Mouse (Mus musculus) stomach, postnatal 0 days (tissue): ENCODE measurements around the gene 1700123O20Rik.

Experiments
- CTCF ChIP-seq: IDR thresholded peaks from 2 replicates; pipeline ENCODE4 v1.5.1; 2016; ENCODE audit warnings: antibody characterized with exemption, low read depth, mild to moderate bottlenecking, moderate library complexity
- EP300 ChIP-seq: optimal IDR thresholded peaks from 2 replicates; pipeline ENCODE3; 2016; ENCODE audit warnings: antibody characterized with exemption

DNA sequence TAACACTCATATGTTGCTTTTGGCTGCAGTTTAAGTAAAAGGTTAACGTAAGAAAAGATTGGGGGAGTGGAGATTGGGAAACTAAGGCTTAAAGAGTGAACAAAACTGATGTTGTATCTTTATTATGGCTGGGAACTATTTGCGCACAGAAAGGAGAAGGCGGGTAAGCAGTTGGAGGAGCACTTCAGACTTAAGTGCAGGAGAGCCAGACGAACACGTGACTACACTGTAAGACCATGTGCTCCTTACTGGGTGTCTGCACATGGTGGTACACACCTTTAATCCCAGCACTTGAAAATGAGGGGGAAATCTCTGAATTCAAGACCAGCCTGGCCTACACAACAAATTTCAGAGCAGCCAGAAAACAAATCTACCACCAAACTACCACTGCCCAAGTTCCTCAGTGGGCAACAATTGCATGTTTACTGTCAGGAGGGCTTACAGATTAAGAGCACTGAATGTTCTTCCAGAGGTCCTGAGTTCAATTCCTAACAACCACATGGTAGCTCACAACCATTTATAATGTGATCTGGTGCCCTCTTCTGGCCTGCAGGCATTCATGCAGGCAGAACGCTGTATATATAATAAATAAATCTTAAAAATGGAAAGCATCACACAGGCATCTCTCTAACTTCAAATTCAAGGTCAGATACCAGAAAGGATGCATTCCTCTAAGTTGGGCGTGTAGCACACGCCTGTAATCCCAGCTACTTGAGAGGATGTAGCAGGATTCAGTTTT lies 38.9 kb upstream of the 1700123O20Rik start:
- TF ChIP-seq CTCF: peak; percentile 67
- no peak for TF ChIP-seq EP300
